Mouse (Mus musculus): Measurements from ENCODE around the gene Arl6ip4. TPM values are rescaled to one million over a fixed set of nuclear protein-coding genes. Genes with fewer than 3 reads are reported as not detected.

Gene Arl6ip4
- polyA plus RNA-seq, 1 experiment from 2014 or later: 81.3 TPM

GRCm38 (mm10) chr5:124138066-124138465, 22.2 kb downstream of the Arl6ip4 start:
- no peak overlapping the region for H3K9ac ChIP-seq (replicated peaks; ENCODE audit: low read length)
- no peaks in the 10 kb centered on the region for H3K36me3 ChIP-seq (replicated peaks; ENCODE audit: control insufficient read depth, insufficient read depth, low read depth, low read length)
- ATAC-seq (replicated peaks; ENCODE audit: insufficient number of reproducible peaks, low FRiP score, low TSS enrichment, low read depth) (no peak), DNase-seq (ENCODE audit: low spot score) (no peak)
- no peaks in the 10 kb centered on the region for H3K9me3 ChIP-seq (replicated peaks; ENCODE audit: control insufficient read depth, low read length)
- no peak overlapping the region for H3K4me3 ChIP-seq (ENCODE audit: low read depth, low read length)
- no peak overlapping the region for H3K27ac ChIP-seq (replicated peaks; ENCODE audit: low read depth, low read length)
- H3K4me1 ChIP-seq (ENCODE audit: control insufficient read depth, insufficient read depth, low read length): no peaks in the 10 kb centered on the region
- H3K27me3 ChIP-seq (ENCODE audit: control insufficient read depth, insufficient read depth, low read length): no peaks in the 10 kb centered on the region
- no peak overlapping the region for H3K4me2 ChIP-seq (ENCODE audit: low read depth, low read length)
- WGBS: 70% methylated on average over 7 of the region's 7 CpGs

GRCm38 (mm10) chr5:124149028-124149427, 33.1 kb downstream of the Arl6ip4 start:
- Histone ChIP-seq H3K36me3 (replicated peaks; ENCODE audit: control insufficient read depth, insufficient read depth, low read depth, low read length) (no peaks in the 10 kb centered on the region), H3K27me3 (ENCODE audit: control insufficient read depth, insufficient read depth, low read length) (no peaks in the 10 kb centered on the region), H3K27ac (replicated peaks; ENCODE audit: low read depth, low read length) (no peak overlapping the region), H3K4me2 (ENCODE audit: low read depth, low read length) (no peak overlapping the region), H3K4me3 (ENCODE audit: low read depth, low read length) (no peak overlapping the region), H3K4me1 (ENCODE audit: control insufficient read depth, insufficient read depth, low read length) (no peaks in the 10 kb centered on the region), H3K9ac (replicated peaks; ENCODE audit: low read length) (no peak overlapping the region), H3K9me3 (replicated peaks; ENCODE audit: control insufficient read depth, low read length) (no peaks in the 10 kb centered on the region)
- ATAC-seq (replicated peaks; ENCODE audit: insufficient number of reproducible peaks, low FRiP score, low TSS enrichment, low read depth) (no peak), DNase-seq (ENCODE audit: low spot score) (no peak)
- WGBS: 51% methylated on average over 5 of the region's 5 CpGs

- Histone ChIP-seq H3K36me3 (replicated peaks; ENCODE audit: control insufficient read depth, insufficient read depth, low read depth, low read length) (no peaks in the 10 kb centered on the region), H3K4me1 (ENCODE audit: control insufficient read depth, insufficient read depth, low read length) (no peaks in the 10 kb centered on the region), H3K27me3 (ENCODE audit: control insufficient read depth, insufficient read depth, low read length) (no peaks in the 10 kb centered on the region), H3K9ac (replicated peaks; ENCODE audit: low read length) (no peak overlapping the region), H3K9me3 (replicated peaks; ENCODE audit: control insufficient read depth, low read length) (no peaks in the 10 kb centered on the region), H3K27ac (replicated peaks; ENCODE audit: low read depth, low read length) (no peak overlapping the region), H3K4me2 (ENCODE audit: low read depth, low read length) (no peak overlapping the region), H3K4me3 (ENCODE audit: low read depth, low read length) (no peak overlapping the region)
- WGBS: 78% methylated on average over 7 of the region's 7 CpGs
- ATAC-seq (replicated peaks; ENCODE audit: insufficient number of reproducible peaks, low FRiP score, low TSS enrichment, low read depth) (no peak), DNase-seq (ENCODE audit: low spot score) (no peak)
Measured at GRCm38 (mm10) chr5:124150895-124151294, 35.0 kb downstream of the Arl6ip4 start.

- Histone ChIP-seq H3K9ac (replicated peaks; ENCODE audit: low read length) (no peak overlapping the region), H3K36me3 (replicated peaks; ENCODE audit: control insufficient read depth, insufficient read depth, low read depth, low read length) (no peaks in the 10 kb centered on the region), H3K27ac (replicated peaks; ENCODE audit: low read depth, low read length) (no peak overlapping the region), H3K4me1 (ENCODE audit: control insufficient read depth, insufficient read depth, low read length) (no peaks in the 10 kb centered on the region), H3K9me3 (replicated peaks; ENCODE audit: control insufficient read depth, low read length) (no peaks in the 10 kb centered on the region), H3K4me2 (ENCODE audit: low read depth, low read length) (no peak overlapping the region), H3K27me3 (ENCODE audit: control insufficient read depth, insufficient read depth, low read length) (no peaks in the 10 kb centered on the region), H3K4me3 (ENCODE audit: low read depth, low read length) (no peak overlapping the region)
- no peak for ATAC-seq (replicated peaks; ENCODE audit: insufficient number of reproducible peaks, low FRiP score, low TSS enrichment, low read depth)
- no peak for DNase-seq (ENCODE audit: low spot score)
- WGBS: 75% methylated on average over 4 of the region's 4 CpGs
Measured at GRCm38 (mm10) chr5:124152734-124153133, 36.8 kb downstream of the Arl6ip4 start.

GRCm38 (mm10) chr5:124155943-124156342, 40.1 kb downstream of the Arl6ip4 start:
- DNase-seq (ENCODE audit: low spot score): no peak
- Histone ChIP-seq H3K9ac (replicated peaks; ENCODE audit: low read length) (no peak overlapping the region), H3K27me3 (ENCODE audit: control insufficient read depth, insufficient read depth, low read length) (no peaks in the 10 kb centered on the region), H3K36me3 (replicated peaks; ENCODE audit: control insufficient read depth, insufficient read depth, low read depth, low read length) (no peaks in the 10 kb centered on the region), H3K27ac (replicated peaks; ENCODE audit: low read depth, low read length) (no peak overlapping the region), H3K4me2 (ENCODE audit: low read depth, low read length) (no peak overlapping the region), H3K9me3 (replicated peaks; ENCODE audit: control insufficient read depth, low read length) (no peaks in the 10 kb centered on the region), H3K4me3 (ENCODE audit: low read depth, low read length) (no peak overlapping the region), H3K4me1 (ENCODE audit: control insufficient read depth, insufficient read depth, low read length) (no peaks in the 10 kb centered on the region)
- 84% methylated on average over 5 of the region's 5 CpGs for WGBS
- no peak for ATAC-seq (replicated peaks; ENCODE audit: insufficient number of reproducible peaks, low FRiP score, low TSS enrichment, low read depth)

- DNase-seq (ENCODE audit: low spot score) (no peak), ATAC-seq (replicated peaks; ENCODE audit: insufficient number of reproducible peaks, low FRiP score, low TSS enrichment, low read depth) (no peak)
- H3K27me3 ChIP-seq (ENCODE audit: control insufficient read depth, insufficient read depth, low read length): no peaks in the 10 kb centered on the region
- no peaks in the 10 kb centered on the region for H3K4me1 ChIP-seq (ENCODE audit: control insufficient read depth, insufficient read depth, low read length)
- H3K9me3 ChIP-seq (replicated peaks; ENCODE audit: control insufficient read depth, low read length): no peaks in the 10 kb centered on the region
- no peak overlapping the region for H3K4me3 ChIP-seq (ENCODE audit: low read depth, low read length)
- 87% methylated on average over 4 of the region's 4 CpGs for WGBS
- no peak overlapping the region for H3K9ac ChIP-seq (replicated peaks; ENCODE audit: low read length)
- no peaks in the 10 kb centered on the region for H3K36me3 ChIP-seq (replicated peaks; ENCODE audit: control insufficient read depth, insufficient read depth, low read depth, low read length)
- no peak overlapping the region for H3K4me2 ChIP-seq (ENCODE audit: low read depth, low read length)
- H3K27ac ChIP-seq (replicated peaks; ENCODE audit: low read depth, low read length): no peak overlapping the region
Measured at GRCm38 (mm10) chr5:124158305-124158704, 42.4 kb downstream of the Arl6ip4 start.

- no peaks in the 10 kb centered on the region for H3K9me3 ChIP-seq (replicated peaks; ENCODE audit: control insufficient read depth, low read length)
- DNase-seq (ENCODE audit: low spot score) (peak; percentile 34), ATAC-seq (replicated peaks; ENCODE audit: insufficient number of reproducible peaks, low FRiP score, low TSS enrichment, low read depth) (no peak)
- H3K27me3 ChIP-seq (ENCODE audit: control insufficient read depth, insufficient read depth, low read length): no peaks in the 10 kb centered on the region
- H3K4me3 ChIP-seq (ENCODE audit: low read depth, low read length): no peak overlapping the region
- H3K9ac ChIP-seq (replicated peaks; ENCODE audit: low read length): no peak overlapping the region
- 29% methylated on average over 7 of the region's 7 CpGs for WGBS
- no peaks in the 10 kb centered on the region for H3K36me3 ChIP-seq (replicated peaks; ENCODE audit: control insufficient read depth, insufficient read depth, low read depth, low read length)
- H3K27ac ChIP-seq (replicated peaks; ENCODE audit: low read depth, low read length): no peak overlapping the region
- H3K4me2 ChIP-seq (ENCODE audit: low read depth, low read length): no peak overlapping the region
- H3K4me1 ChIP-seq (ENCODE audit: control insufficient read depth, insufficient read depth, low read length): no peaks in the 10 kb centered on the region
Measured at GRCm38 (mm10) chr5:124159453-124159852, 43.6 kb downstream of the Arl6ip4 start.

GRCm38 (mm10) chr5:124161831-124162230, 45.9 kb downstream of the Arl6ip4 start:
- DNase-seq (ENCODE audit: low spot score): no peak

More at GRCm38 (mm10) chr5:124161831-124162230, 45.9 kb downstream of the Arl6ip4 start:
- no peaks in the 10 kb centered on the region for H3K9me3 ChIP-seq (replicated peaks; ENCODE audit: control insufficient read depth, low read length)
- H3K27me3 ChIP-seq (ENCODE audit: control insufficient read depth, insufficient read depth, low read length): no peaks in the 10 kb centered on the region
- WGBS: 58% methylated on average over 10 of the region's 10 CpGs
- no peak overlapping the region for H3K27ac ChIP-seq (replicated peaks; ENCODE audit: low read depth, low read length)
- no peak overlapping the region for H3K4me3 ChIP-seq (ENCODE audit: low read depth, low read length)
- H3K4me2 ChIP-seq (ENCODE audit: low read depth, low read length): no peak overlapping the region
- H3K36me3 ChIP-seq (replicated peaks; ENCODE audit: control insufficient read depth, insufficient read depth, low read depth, low read length): no peaks in the 10 kb centered on the region
- ATAC-seq (replicated peaks; ENCODE audit: insufficient number of reproducible peaks, low FRiP score, low TSS enrichment, low read depth): no peak
- no peak overlapping the region for H3K9ac ChIP-seq (replicated peaks; ENCODE audit: low read length)
- peaks cover 4% of the 10 kb centered on the region for H3K4me1 ChIP-seq (ENCODE audit: control insufficient read depth, insufficient read depth, low read length)

Measured in embryonic facial prominence, embryonic 11.5 days (tissue).